Mouse (Mus musculus): Measurements from ENCODE around the gene Spz1.

The Spz1 gene

DNA sequence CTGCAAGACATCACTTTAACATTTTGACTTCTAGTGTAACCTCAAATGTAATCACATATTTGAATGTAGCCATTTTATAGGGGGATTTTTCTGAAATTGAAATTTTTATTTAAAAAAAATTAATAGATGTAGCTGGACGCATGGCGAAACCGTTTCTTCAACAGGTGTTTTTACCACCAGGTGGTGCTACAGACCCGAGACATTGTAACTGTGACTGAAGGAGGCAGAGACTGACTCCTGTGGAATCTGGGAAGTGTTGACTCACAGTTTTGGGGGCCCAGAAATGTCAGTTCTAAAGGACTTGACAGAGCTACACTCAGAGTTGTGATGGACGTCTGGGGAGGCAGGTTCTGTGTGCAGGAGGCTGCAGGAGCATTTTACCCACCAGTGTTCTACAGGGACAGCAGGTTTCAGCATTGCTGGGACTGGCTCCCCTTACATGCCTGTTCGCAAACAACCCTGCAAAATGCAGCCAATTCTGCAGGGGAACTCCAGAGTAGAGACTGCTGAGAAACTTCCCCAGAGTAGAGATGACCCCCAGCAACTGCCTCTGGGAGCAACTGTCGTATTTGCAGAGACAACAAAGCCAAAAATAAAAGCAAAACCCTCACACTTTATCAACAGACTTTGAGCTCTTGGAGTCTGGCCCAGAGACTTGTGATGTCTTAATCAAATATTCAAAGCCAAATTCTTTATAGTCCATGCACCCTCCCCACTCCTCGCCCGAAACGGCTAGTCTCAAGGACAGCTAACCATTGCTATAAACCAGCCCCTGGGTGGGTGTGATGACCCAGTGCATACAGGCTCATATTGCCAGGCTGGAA, 4.5 kb upstream of the Spz1 start:
- peak; percentile 86 for ATAC-seq (ENCODE audit: low TSS enrichment)

DNA sequence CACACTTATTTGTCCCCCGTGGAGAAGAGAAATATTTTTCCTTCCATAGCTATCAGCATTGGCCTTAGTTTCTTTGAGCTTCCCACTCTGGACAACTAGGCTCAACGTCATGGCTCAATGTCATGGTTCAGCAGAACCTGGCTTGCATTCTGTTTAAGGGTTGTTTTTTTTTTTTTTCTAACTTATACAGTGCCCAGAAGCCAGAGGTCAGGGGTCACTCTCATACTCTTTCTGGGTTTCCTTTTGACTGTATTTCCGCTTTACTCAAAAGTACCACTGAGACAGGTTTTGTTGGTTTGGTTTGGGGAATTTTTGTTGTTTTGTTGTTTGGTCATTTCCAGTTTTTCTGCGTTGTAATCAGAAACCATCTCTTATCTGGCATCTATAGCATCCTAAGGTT, 2.2 kb upstream of the Spz1 start:
- ATAC-seq (ENCODE audit: low TSS enrichment) = no peak

- ATAC-seq (ENCODE audit: low TSS enrichment) = no peak
Observed at GRCm38 (mm10) chr13:92576688-92577087, 716 bp upstream of the Spz1 start.

- peak; percentile 94 for ATAC-seq (ENCODE audit: low TSS enrichment)
Observed at GRCm38 (mm10) chr13:92559429-92559828, 16.5 kb downstream of the Spz1 start.

DNA sequence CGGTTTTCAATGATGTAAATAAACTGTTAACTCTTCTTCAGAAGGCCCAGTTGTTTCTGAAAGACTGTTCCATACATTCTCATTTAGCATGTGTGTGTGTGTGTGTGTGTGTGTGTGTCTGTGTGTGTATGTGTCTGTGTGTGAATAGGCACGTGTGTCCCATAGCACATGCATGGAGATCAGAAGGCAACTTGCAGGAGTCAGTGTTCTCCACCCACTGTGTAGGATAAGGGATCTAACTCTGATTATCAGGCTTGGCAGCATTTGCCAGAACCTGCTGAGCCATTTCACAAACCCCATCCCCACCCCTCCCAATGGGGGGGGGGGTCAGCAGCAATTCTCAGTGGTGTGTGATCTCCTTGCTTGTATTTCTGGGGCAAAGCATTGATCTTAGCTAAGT, 18.7 kb downstream of the Spz1 start:
- ATAC-seq (ENCODE audit: low TSS enrichment) = no peak

GRCm38 (mm10) chr13:92556458-92557126, 19.4 kb downstream of the Spz1 start:
- no peak for ATAC-seq (ENCODE audit: low TSS enrichment)

- no peak for ATAC-seq (ENCODE audit: low TSS enrichment)
Observed at GRCm38 (mm10) chr13:92547093-92547492, 28.9 kb downstream of the Spz1 start.

DNA sequence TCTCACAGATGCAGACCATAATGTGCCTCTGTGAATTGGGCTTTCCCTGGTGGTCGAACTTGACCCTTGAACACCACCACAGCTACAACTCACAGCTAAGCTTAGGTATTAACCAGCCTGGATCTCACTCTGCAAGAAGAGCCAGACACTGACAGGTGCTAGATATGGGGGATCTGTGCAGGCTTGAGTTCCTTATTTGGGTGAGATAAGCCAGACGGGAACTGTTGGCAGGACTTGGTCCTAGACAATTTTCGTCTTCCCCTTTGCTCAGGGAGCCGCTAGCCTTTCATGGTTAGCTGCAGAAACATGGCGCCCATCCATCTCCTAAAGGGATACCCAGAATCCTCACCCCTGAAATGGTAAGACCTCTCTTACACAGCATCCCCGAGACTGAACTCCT, 35.0 kb downstream of the Spz1 start:
- ATAC-seq (ENCODE audit: low TSS enrichment) = no peak

GRCm38 (mm10) chr13:92539126-92539525, 36.8 kb downstream of the Spz1 start:
- no peak for ATAC-seq (ENCODE audit: low TSS enrichment)

GRCm38 (mm10) chr13:92533801-92534200, 42.2 kb downstream of the Spz1 start:
- ATAC-seq (ENCODE audit: low TSS enrichment) = no peak

- no peak for ATAC-seq (ENCODE audit: low TSS enrichment)
Observed at GRCm38 (mm10) chr13:92532216-92532615, 43.8 kb downstream of the Spz1 start.

- no peak for ATAC-seq (ENCODE audit: low TSS enrichment)
Observed at GRCm38 (mm10) chr13:92531237-92531636, 44.7 kb downstream of the Spz1 start.

DNA sequence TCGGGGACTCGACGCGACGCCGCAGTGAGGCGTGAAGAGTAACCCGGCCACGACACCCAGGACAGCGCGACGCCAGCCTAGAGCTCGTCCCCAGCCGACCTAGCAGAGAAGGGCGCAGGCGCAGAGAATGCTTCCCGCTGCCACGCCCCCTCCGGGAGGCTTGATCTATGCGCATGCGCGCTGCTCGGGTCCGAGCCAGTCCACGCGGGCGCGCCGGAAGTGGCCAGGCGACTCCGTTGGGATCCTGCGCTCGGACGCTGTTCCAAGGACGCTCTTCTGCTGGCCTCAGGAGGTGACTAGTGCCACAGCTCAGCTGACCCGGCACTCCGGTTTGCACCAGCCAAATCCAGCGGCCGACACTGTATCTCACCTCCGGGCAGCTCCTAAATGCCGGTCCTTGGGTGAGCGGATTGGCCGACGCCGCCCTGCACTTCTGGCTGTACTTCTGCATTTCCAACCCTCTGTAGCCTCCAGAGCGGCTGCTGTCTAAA, 45.2 kb downstream of the Spz1 start, which contains the start of gene Zfyve16:
Gene Zfyve16 (minus strand): TSS at position 148 of the 491 bp plus-strand sequence.
- peak; percentile 94 for ATAC-seq (ENCODE audit: low TSS enrichment)

DNA sequence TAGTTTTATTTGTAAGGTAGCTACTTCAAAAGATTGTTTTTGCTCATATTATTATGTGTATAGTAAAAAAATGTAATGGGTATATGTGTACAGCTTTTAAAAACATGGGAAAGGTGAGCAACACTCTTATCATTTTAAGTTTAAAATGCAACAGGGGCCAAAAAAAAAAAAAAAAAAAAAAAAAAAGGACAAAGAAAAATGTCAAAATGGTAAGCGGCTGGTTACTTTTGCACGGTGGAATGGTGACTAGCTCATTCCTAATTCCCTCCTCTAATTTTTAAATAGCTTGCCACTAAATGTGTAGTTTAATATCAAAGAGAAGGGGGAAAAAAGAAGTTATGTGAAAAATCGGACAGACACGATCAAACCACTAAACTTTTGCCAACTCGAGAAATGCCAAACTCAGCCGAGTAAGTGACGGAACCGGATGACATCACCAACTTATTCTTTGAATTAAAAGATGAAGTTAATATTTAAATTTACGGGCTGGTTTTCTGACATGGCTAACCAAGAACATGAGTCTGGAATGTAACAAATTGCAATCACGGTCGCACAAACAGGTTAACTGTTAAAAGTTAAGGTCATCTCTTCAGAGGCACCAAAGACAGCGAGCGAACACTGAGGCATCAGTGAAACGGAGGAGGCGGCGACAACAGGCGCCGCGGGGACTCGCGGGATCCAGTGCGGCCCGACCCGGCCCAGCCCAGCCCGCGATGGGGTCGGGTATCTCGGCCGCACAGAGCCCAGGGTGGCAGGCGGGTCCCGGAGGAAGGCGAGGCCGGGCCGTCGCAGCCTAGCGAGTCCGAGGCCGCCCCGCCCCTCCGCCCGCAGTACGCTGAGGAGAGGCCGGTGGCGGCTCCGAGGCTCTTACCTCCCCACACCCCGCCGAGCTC, 45.9 kb downstream of the Spz1 start:
- peak; percentile 82; the same call in 1 of the 2 replicates for ATAC-seq (ENCODE audit: low TSS enrichment)
